ENCODE assay signal across 8 mouse cellular contexts in genomic region chr8:126849411-126850188, GRCm38 (mm10).
DNase-seq lines count a peak whose midpoint lies in the region; ATAC-seq lines count a peak whose summit lies in the region.

No protein-coding gene starts in this region.

- no peaks in the 10 kb centered on the region for H3K9me3 ChIP-seq in hindbrain, embryonic 16.5 days (ENCODE audit: control insufficient read depth, low read length)
- no peaks in the 10 kb centered on the region for H3K9me3 ChIP-seq in liver, embryonic 15.5 days (replicated peaks)
- no peaks in the 10 kb centered on the region for H3K9me3 ChIP-seq in forebrain, embryonic 11.5 days (ENCODE audit: control insufficient read depth, low read length)

- ATAC-seq in hindbrain, embryonic 16.5 days, result peak; percentile 30; the same call in 1 of the 2 replicates
- ATAC-seq in liver, embryonic 15.5 days (ENCODE audit: insufficient read depth), result peak; percentile 63
- peak; percentile 55 for ATAC-seq in neutrophil, adult 5-6 weeks (ENCODE audit: extremely low read depth, insufficient number of reproducible peaks, low FRiP score, poor library complexity, severe bottlenecking)
- ATAC-seq in forebrain, embryonic 11.5 days (replicated peaks; ENCODE audit: low FRiP score), result no peak

- H3K27me3 ChIP-seq in hindbrain, embryonic 16.5 days (replicated peaks; ENCODE audit: control insufficient read depth, insufficient read depth, low read length), result no peaks in the 10 kb centered on the region
- no peaks in the 10 kb centered on the region for H3K27me3 ChIP-seq in liver, embryonic 15.5 days
- H3K27me3 ChIP-seq in forebrain, embryonic 11.5 days (ENCODE audit: control insufficient read depth, insufficient read depth, low read length), result no peaks in the 10 kb centered on the region

- WGBS in hindbrain, embryonic 16.5 days, result 67% methylated on average over 9 of the region's 9 CpGs
- WGBS in liver, embryonic 15.5 days (ENCODE audit: insufficient replicate concordance), result 23% methylated on average over 9 of the region's 9 CpGs
- WGBS in forebrain, embryonic 11.5 days, result 68% methylated on average over 9 of the region's 9 CpGs

- DNase-seq in 416B (ENCODE audit: low read depth), result peak; percentile 99
- peak; percentile 81 for DNase-seq in MN1 (ENCODE audit: low spot score)
- DNase-seq in gastrocnemius, adult 18-20 months (ENCODE audit: low spot score), result peak; percentile 68
- DNase-seq in forebrain, embryonic 11.5 days (ENCODE audit: low spot score), result no peak
- no peak for DNase-seq in cerebellum, adult 11-12 months

- H3K4me3 ChIP-seq in hindbrain, embryonic 16.5 days (ENCODE audit: low read length), result no peak overlapping the region
- no peak overlapping the region for H3K4me3 ChIP-seq in liver, embryonic 15.5 days (replicated peaks)
- H3K4me3 ChIP-seq in forebrain, embryonic 11.5 days (ENCODE audit: low read depth, low read length), result no peak overlapping the region

- no peak overlapping the region for H3K27ac ChIP-seq in hindbrain, embryonic 16.5 days (ENCODE audit: low read depth, low read length)
- peak overlapping the region; percentile 75 for H3K27ac ChIP-seq in liver, embryonic 15.5 days (replicated peaks)
- H3K27ac ChIP-seq in forebrain, embryonic 11.5 days (ENCODE audit: low read depth, low read length), result no peak overlapping the region

- H3K36me3 ChIP-seq in hindbrain, embryonic 16.5 days (ENCODE audit: control insufficient read depth, insufficient read depth, low read length), result no peaks in the 10 kb centered on the region
- no peaks in the 10 kb centered on the region for H3K36me3 ChIP-seq in liver, embryonic 15.5 days (replicated peaks)
- H3K36me3 ChIP-seq in forebrain, embryonic 11.5 days (ENCODE audit: control insufficient read depth, insufficient read depth, low read length), result no peaks in the 10 kb centered on the region

- H3K9ac ChIP-seq in hindbrain, embryonic 16.5 days (ENCODE audit: low read depth, low read length), result no peak overlapping the region
- H3K9ac ChIP-seq in liver, embryonic 15.5 days, result no peak overlapping the region
- H3K9ac ChIP-seq in forebrain, embryonic 11.5 days (ENCODE audit: low read length), result no peak overlapping the region

- no peaks in the 10 kb centered on the region for H3K4me1 ChIP-seq in hindbrain, embryonic 16.5 days (ENCODE audit: control insufficient read depth, insufficient read depth, low read depth, low read length)
- peaks cover 66% of the 10 kb centered on the region for H3K4me1 ChIP-seq in liver, embryonic 15.5 days (replicated peaks)
- H3K4me1 ChIP-seq in forebrain, embryonic 11.5 days (replicated peaks; ENCODE audit: control insufficient read depth, insufficient read depth, low read length), result peaks cover 2% of the 10 kb centered on the region; the same call in 1 of the 2 replicates

- H3K4me2 ChIP-seq in hindbrain, embryonic 16.5 days (ENCODE audit: low read length), result no peak overlapping the region
- peak overlapping the region; percentile 8; the same call in 1 of the 2 replicates for H3K4me2 ChIP-seq in liver, embryonic 15.5 days
- H3K4me2 ChIP-seq in forebrain, embryonic 11.5 days (ENCODE audit: low read depth, low read length, severe bottlenecking), result no peak overlapping the region

Comparison
In these comparisons a context has a peak if more than half of its experiments do, and no peak if none do; other contexts are left out.
1. DNase-seq: peak in 416B (single experiment), MN1 (single experiment) and gastrocnemius, adult 18-20 months (single experiment); none in forebrain, embryonic 11.5 days (single experiment) and cerebellum, adult 11-12 months (single experiment).